Mouse (Mus musculus) bone marrow, adult 2 months (tissue): ENCODE data around the gene Jsrp1.

Source experiments
- CTCF ChIP-seq: fragments of 200-500 bp; IDR thresholded peaks from 2 replicates; pipeline ENCODE4 v1.5.1; 2011; ENCODE audit warnings: low read length, control low read depth; ENCODE audit not compliant: control insufficient read depth, insufficient read depth
- POLR2A ChIP-seq: fragments of 200-500 bp; IDR thresholded peaks from 2 replicates; pipeline ENCODE4 v1.6.1; 2011; ENCODE audit warnings: low read depth, mild to moderate bottlenecking, control low read depth, low read length, borderline replicate concordance; ENCODE audit not compliant: control insufficient read depth

DNA sequence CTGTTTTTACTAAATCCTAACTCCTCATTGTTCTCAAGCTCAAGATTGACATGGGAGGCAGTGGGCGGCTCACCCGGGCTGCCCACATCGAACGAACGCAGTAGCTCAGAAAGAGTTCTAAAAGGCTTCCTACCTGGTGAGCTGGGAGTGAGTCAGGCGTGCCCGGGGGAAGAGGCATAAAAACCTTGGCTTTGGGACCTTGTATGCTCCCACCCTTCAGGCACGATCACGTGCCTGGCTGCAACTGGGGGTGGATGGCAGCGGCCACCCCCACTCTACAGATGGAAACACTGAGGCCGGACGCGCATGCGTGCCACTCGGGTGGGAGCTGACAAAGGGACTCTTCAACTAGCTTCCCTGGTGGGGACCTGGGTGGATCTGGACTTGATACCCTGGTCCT, 29.0 kb upstream of the Jsrp1 start:
- TF ChIP-seq CTCF (no peak), POLR2A (no peak)
